ENCODE assay signal across 8 mouse cellular contexts in genomic region chr10:79097161-79097754, GRCm38 (mm10). TPM values are rescaled to one million over a fixed set of nuclear protein-coding genes. Genes with fewer than 3 reads are reported as not detected.
DNase-seq lines count a peak whose midpoint lies in the region; ATAC-seq and TF ChIP-seq lines count a peak whose summit lies in the region.

Gene 2610008E11Rik, minus strand, starts transcription at chr10:79097600.

- no peak for TF ChIP-seq CTCF in bone marrow, adult 2 months (IDR thresholded peaks at IDR 0.05; ENCODE audit: control insufficient read depth, insufficient read depth, low read length)
- TF ChIP-seq CTCF in midbrain, postnatal 0 days (IDR thresholded peaks at IDR 0.05) = peak; percentile 22; the same call in 1 of the 2 replicates

- peaks cover 14% of the 10 kb centered on the region for H3K36me3 ChIP-seq in embryonic facial prominence, embryonic 15.5 days
- H3K36me3 ChIP-seq in limb, embryonic 14.5 days (ENCODE audit: control insufficient read depth, insufficient read depth, low read length) = peaks cover 21% of the 10 kb centered on the region
- peaks cover 6% of the 10 kb centered on the region for H3K36me3 ChIP-seq in midbrain, postnatal 0 days (ENCODE audit: insufficient read depth, low read length)

- peak within 1 kb of the TSS; percentile 88 for H3K27ac ChIP-seq in bone marrow, adult 2 months (ENCODE audit: control insufficient read depth, insufficient read depth, low read depth, low read length, poor library complexity)
- H3K27ac ChIP-seq in embryonic facial prominence, embryonic 15.5 days (replicated peaks) = peak within 1 kb of the TSS; percentile 99
- H3K27ac ChIP-seq in limb, embryonic 14.5 days (replicated peaks; ENCODE audit: low read depth, low read length) = peak within 1 kb of the TSS; percentile 98
- peak within 1 kb of the TSS; percentile 97 for H3K27ac ChIP-seq in midbrain, postnatal 0 days (ENCODE audit: low read depth, low read length)

- H3K4me2 ChIP-seq in embryonic facial prominence, embryonic 15.5 days (replicated peaks) = peak within 1 kb of the TSS; percentile 59
- H3K4me2 ChIP-seq in limb, embryonic 14.5 days (replicated peaks; ENCODE audit: low read depth, low read length, severe bottlenecking) = peak within 1 kb of the TSS; percentile 59
- peak within 1 kb of the TSS; percentile 74 for H3K4me2 ChIP-seq in midbrain, postnatal 0 days (ENCODE audit: low read depth, low read length, poor library complexity, severe bottlenecking)

- peak within 1 kb of the TSS; percentile 94 for H3K4me3 ChIP-seq in bone marrow, adult 2 months (replicated peaks; ENCODE audit: control insufficient read depth, low read depth, low read length)
- H3K4me3 ChIP-seq in embryonic facial prominence, embryonic 15.5 days (replicated peaks) = peak within 1 kb of the TSS; percentile 86
- H3K4me3 ChIP-seq in limb, embryonic 14.5 days (replicated peaks; ENCODE audit: low read length) = peak within 1 kb of the TSS; percentile 85
- peak within 1 kb of the TSS; percentile 52 for H3K4me3 ChIP-seq in midbrain, postnatal 0 days (ENCODE audit: low read depth, low read length)

- under 1% methylated on average over 36 of the region's 36 CpGs for WGBS in bone marrow, adult 2 months
- WGBS in embryonic facial prominence, embryonic 15.5 days = under 1% methylated on average over 36 of the region's 36 CpGs
- WGBS in limb, embryonic 14.5 days = under 1% methylated on average over 36 of the region's 36 CpGs
- under 1% methylated on average over 36 of the region's 36 CpGs for WGBS in midbrain, postnatal 0 days

- no peaks in the 10 kb centered on the region for H3K9me3 ChIP-seq in embryonic facial prominence, embryonic 15.5 days (replicated peaks)
- no peaks in the 10 kb centered on the region for H3K9me3 ChIP-seq in limb, embryonic 14.5 days (ENCODE audit: control insufficient read depth, low read length)
- no peaks in the 10 kb centered on the region for H3K9me3 ChIP-seq in midbrain, postnatal 0 days (ENCODE audit: low read length)

- H3K4me1 ChIP-seq in bone marrow, adult 2 months (ENCODE audit: control insufficient read depth, insufficient read depth, low read length) = peaks cover 1% of the 10 kb centered on the region; the same call in 1 of the 2 replicates
- peaks cover 7% of the 10 kb centered on the region; the same call in 1 of the 2 replicates for H3K4me1 ChIP-seq in embryonic facial prominence, embryonic 15.5 days
- H3K4me1 ChIP-seq in limb, embryonic 14.5 days (ENCODE audit: control insufficient read depth, insufficient read depth, low read length) = peaks cover 17% of the 10 kb centered on the region
- peaks cover 14% of the 10 kb centered on the region for H3K4me1 ChIP-seq in midbrain, postnatal 0 days (ENCODE audit: insufficient read depth, low read length)

- peak; percentile 100 for ATAC-seq in embryonic facial prominence, embryonic 15.5 days (ENCODE audit: insufficient number of reproducible peaks, low FRiP score, low TSS enrichment, low read depth)
- peak; percentile 100 for ATAC-seq in limb, embryonic 14.5 days (ENCODE audit: low FRiP score, low read depth)
- peak; percentile 100 for ATAC-seq in midbrain, postnatal 0 days (ENCODE audit: low FRiP score)

- peak; percentile 93 for DNase-seq in 416B (ENCODE audit: low read depth)
- DNase-seq in heart, adult 8-10 months (ENCODE audit: low spot score) = peak; percentile 97
- DNase-seq in kidney, adult 9 months = peak; percentile 98
- DNase-seq in limb, embryonic 14.5 days (ENCODE audit: low spot score) = peak; percentile 98
- peak; percentile 99 for DNase-seq in midbrain, postnatal 0 days (ENCODE audit: low spot score)
- peak; percentile 75 to 79 for DNase-seq in spleen, postnatal 14 days (ENCODE audit: low spot score in 2 of 2)

- H3K27me3 ChIP-seq in embryonic facial prominence, embryonic 15.5 days = no peaks in the 10 kb centered on the region
- no peaks in the 10 kb centered on the region for H3K27me3 ChIP-seq in limb, embryonic 14.5 days (ENCODE audit: control insufficient read depth, insufficient read depth, low read length)
- H3K27me3 ChIP-seq in midbrain, postnatal 0 days (ENCODE audit: insufficient read depth, low read length) = no peaks in the 10 kb centered on the region

- peak; percentile 24; the same call in 1 of the 2 replicates for TF ChIP-seq POLR2A in bone marrow, adult 2 months (IDR thresholded peaks at IDR 0.05; ENCODE audit: borderline replicate concordance, control insufficient read depth, low read depth, low read length)
- TF ChIP-seq POLR2A in limb, embryonic 14.5 days (IDR thresholded peaks at IDR 0.05; ENCODE audit: borderline replicate concordance, extremely low read depth, insufficient read depth, insufficient read length) = no peak

- peak within 1 kb of the TSS; percentile 98 for H3K9ac ChIP-seq in embryonic facial prominence, embryonic 15.5 days
- peak within 1 kb of the TSS; percentile 99 for H3K9ac ChIP-seq in limb, embryonic 14.5 days (ENCODE audit: low read depth, low read length, severe bottlenecking)
- H3K9ac ChIP-seq in midbrain, postnatal 0 days (replicated peaks; ENCODE audit: low read length, poor library complexity, severe bottlenecking) = peak within 1 kb of the TSS; percentile 87

RNA-seq across cellular contexts. Expression of gene 2610008E11Rik, which starts in this region (rescaled TPM):
- 5.5 and 6.4 TPM in 2 replicates for polyA plus RNA-seq in bone marrow, adult 2 months (2011; ENCODE audit: insufficient read depth, insufficient read length, low replicate concordance, missing spikeins)
- polyA plus RNA-seq in embryonic facial prominence, embryonic 15.5 days (2015; fragmentation: Nextera tagmentation; extraction: Ambion mirVana) = 31.3 and 31.9 TPM in 2 replicates
- total RNA-seq in heart, adult 8-10 months (2022) = 10 to 100 TPM; 11.5 to 13.3 (median 12.3) TPM
- polyA plus RNA-seq in limb, embryonic 14.5 days (2012; rRNA removed) = 11.5 and 16.9 TPM in 2 replicates
- 31.4 and 39.7 TPM in 2 replicates for polyA plus RNA-seq in limb, embryonic 14.5 days (2014; fragmentation: Nextera tagmentation; extraction: Ambion mirVana)
- total RNA-seq in midbrain, postnatal 0 days (2014; rRNA removed) = 22.9 and 35.1 TPM in 2 replicates
- polyA plus RNA-seq in midbrain, postnatal 0 days (2015; fragmentation: Nextera tagmentation; extraction: Ambion mirVana) = 24.4 and 26.1 TPM in 2 replicates

Comparison
In these comparisons a context has a peak if more than half of its experiments do, and no peak if none do; other contexts are left out.
1. Peak in every context shown above with its lines: DNase-seq, ATAC-seq, H3K4me3 ChIP-seq and H3K27ac ChIP-seq.